Mouse (Mus musculus) olfactory bulb, adult 2 months (tissue): ENCODE data around the gene St6galnac3. TPM values are rescaled to one million over a fixed set of nuclear protein-coding genes. Genes with fewer than 3 reads are reported as not detected.
A peak's percentile ranks its signal among the peaks of the same experiment; 100 is the strongest.

Source experiments
- H3K27ac ChIP-seq: fragments of 200-500 bp; 2 replicates; pipeline ENCODE4 v1.5.1; 2012; ENCODE audit warnings: low read depth, low read length; ENCODE audit not compliant: insufficient read depth
- H3K4me1 ChIP-seq: fragments of 200-500 bp; 2 replicates; pipeline ENCODE4 v1.6.1; 2012; ENCODE audit warnings: low read length; ENCODE audit not compliant: control insufficient read depth, insufficient read depth
- H3K4me3 ChIP-seq: fragments of 200-500 bp; 2 replicates; pipeline ENCODE4 v1.5.1; 2012; ENCODE audit warnings: mild to moderate bottlenecking, low read depth, low read length, moderate library complexity; ENCODE audit not compliant: insufficient read depth
- CTCF ChIP-seq: fragments of 200-500 bp; IDR thresholded peaks from 2 replicates; pipeline ENCODE4 v1.5.1; 2012; ENCODE audit warnings: low read depth, mild to moderate bottlenecking, low read length, moderate library complexity; ENCODE audit not compliant: insufficient read depth
- POLR2A ChIP-seq: fragments of 200-500 bp; IDR thresholded peaks from 2 replicates; pipeline ENCODE4 v1.6.1; 2012; ENCODE audit warnings: mild to moderate bottlenecking, low read depth, low read length, moderate library complexity; ENCODE audit not compliant: insufficient read depth
- WGBS: fragments of 180-500 bp; shearing (Covaris S2); methylation state at CpG from one replicate; pipeline ENCODE4 v1.1.7; 2018; 5-methylcytosine and 5-hydroxymethylcytosine counted together
- polyA plus RNA-seq: library from polyadenylated mRNA; stranded (reverse); fragments of >200 nt; gene quantifications from 2 replicates; pipeline ENCODE4 v1.2.4, GENCODE M21; 2012; ENCODE audit warnings: low replicate concordance; ENCODE audit not compliant: missing spikeins, insufficient read depth, insufficient read length

St6galnac3 gene
- polyA plus RNA-seq, 1 experiment: not detected

GRCm38 (mm10) chr3:153512545-153512944 lies 212.4 kb downstream of the St6galnac3 start:
- H3K4me3 ChIP-seq: no peak overlapping the region
- WGBS: 84% methylated on average over 6 of the region's 6 CpGs
- TF ChIP-seq POLR2A (no peak), CTCF (no peak)
- no peak overlapping the region for H3K27ac ChIP-seq
- peaks cover 15% of the 10 kb centered on the region for H3K4me1 ChIP-seq

- TF ChIP-seq POLR2A: no peak
- H3K4me3 ChIP-seq: no peak overlapping the region
- WGBS: 56% methylated on average over 7 of the region's 7 CpGs
- H3K27ac ChIP-seq: no peak overlapping the region
- H3K4me1 ChIP-seq: peaks cover 15% of the 10 kb centered on the region
Observed at GRCm38 (mm10) chr3:153511151-153511580, 213.8 kb downstream of the St6galnac3 start.

DNA sequence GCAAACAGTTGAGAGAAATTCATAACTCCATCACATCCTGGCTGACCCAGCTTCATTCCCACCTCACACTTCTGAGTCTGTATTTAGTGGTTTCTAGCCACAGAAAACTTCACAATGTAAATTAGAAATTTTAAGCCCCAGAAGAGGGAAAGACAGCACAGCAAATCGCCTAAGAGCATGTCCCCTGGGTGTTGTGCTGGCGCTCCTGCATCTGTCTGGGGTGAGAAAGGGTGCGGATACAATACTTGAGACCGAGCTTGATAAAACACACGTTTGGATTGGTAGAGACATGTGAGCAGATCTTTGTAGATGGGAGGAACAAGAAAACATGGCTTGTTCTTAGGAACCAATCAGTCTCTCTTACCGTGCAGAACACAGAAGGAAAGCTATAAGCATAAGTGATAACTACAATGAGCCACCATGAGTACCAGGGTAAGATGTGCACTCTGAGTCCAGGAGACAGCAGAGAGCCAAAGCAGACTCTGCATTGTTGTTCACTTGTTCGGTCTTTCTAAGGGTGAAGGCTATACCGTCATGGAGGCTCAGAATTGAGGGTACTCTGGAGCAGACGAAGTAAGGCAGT lies 214.8 kb downstream of the St6galnac3 start:
- WGBS: 75% methylated on average over 9 of the region's 9 CpGs
- H3K4me3 ChIP-seq: no peak overlapping the region
- peaks cover 15% of the 10 kb centered on the region for H3K4me1 ChIP-seq
- TF ChIP-seq POLR2A (no peak), CTCF (no peak)
- H3K27ac ChIP-seq: no peak overlapping the region

DNA sequence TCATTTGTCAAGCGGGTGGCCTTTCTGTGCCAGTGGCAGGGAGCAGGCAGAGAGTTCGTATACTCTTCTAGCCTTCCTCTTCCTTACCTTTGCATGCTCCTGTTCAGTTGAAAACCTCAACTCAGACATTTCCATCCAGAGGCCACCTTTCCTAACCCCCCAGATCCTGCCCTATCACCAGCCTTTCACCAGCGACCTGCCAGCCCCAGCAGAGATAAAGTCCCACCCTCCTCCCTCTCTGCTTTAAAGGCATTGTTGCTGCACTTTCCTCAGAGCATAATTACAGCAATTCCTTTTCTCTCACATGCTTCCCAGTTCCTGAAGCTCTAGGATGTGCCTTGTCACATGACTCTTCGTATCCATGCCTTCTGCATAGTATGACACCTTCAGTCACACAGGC lies 215.3 kb downstream of the St6galnac3 start:
- 56% methylated on average over 4 of the region's 4 CpGs for WGBS
- H3K4me1 ChIP-seq: peaks cover 15% of the 10 kb centered on the region
- H3K4me3 ChIP-seq: no peak overlapping the region
- H3K27ac ChIP-seq: no peak overlapping the region
- TF ChIP-seq CTCF (no peak), POLR2A (no peak)

- no peak overlapping the region for H3K4me3 ChIP-seq
- H3K27ac ChIP-seq: no peak overlapping the region
- WGBS: 93% methylated on average over 3 of the region's 3 CpGs
- TF ChIP-seq POLR2A (no peak), CTCF (no peak)
- H3K4me1 ChIP-seq: peaks cover 15% of the 10 kb centered on the region
Observed at GRCm38 (mm10) chr3:153509029-153509428, 215.9 kb downstream of the St6galnac3 start.

- no peak overlapping the region for H3K27ac ChIP-seq
- H3K4me1 ChIP-seq: peaks cover 15% of the 10 kb centered on the region
- no peak overlapping the region for H3K4me3 ChIP-seq
- WGBS: 82% methylated on average over 2 of the region's 2 CpGs
- TF ChIP-seq CTCF (no peak), POLR2A (no peak)
Observed at GRCm38 (mm10) chr3:153508592-153508991, 216.4 kb downstream of the St6galnac3 start.

- Histone ChIP-seq H3K4me1 (peaks cover 13% of the 10 kb centered on the region), H3K4me3 (no peak overlapping the region), H3K27ac (no peak overlapping the region)
- WGBS: 95% methylated on average over 2 of the region's 2 CpGs
- TF ChIP-seq POLR2A: no peak
- no peak for TF ChIP-seq CTCF
Observed at GRCm38 (mm10) chr3:153507599-153507998, 217.4 kb downstream of the St6galnac3 start.

GRCm38 (mm10) chr3:153502488-153502887 lies 222.5 kb downstream of the St6galnac3 start:
- WGBS: 92% methylated on average over 4 of the region's 4 CpGs
- H3K4me1 ChIP-seq: no peaks in the 10 kb centered on the region
- no peak for TF ChIP-seq CTCF
- no peak for TF ChIP-seq POLR2A
- H3K4me3 ChIP-seq: no peak overlapping the region
- no peak overlapping the region for H3K27ac ChIP-seq

DNA sequence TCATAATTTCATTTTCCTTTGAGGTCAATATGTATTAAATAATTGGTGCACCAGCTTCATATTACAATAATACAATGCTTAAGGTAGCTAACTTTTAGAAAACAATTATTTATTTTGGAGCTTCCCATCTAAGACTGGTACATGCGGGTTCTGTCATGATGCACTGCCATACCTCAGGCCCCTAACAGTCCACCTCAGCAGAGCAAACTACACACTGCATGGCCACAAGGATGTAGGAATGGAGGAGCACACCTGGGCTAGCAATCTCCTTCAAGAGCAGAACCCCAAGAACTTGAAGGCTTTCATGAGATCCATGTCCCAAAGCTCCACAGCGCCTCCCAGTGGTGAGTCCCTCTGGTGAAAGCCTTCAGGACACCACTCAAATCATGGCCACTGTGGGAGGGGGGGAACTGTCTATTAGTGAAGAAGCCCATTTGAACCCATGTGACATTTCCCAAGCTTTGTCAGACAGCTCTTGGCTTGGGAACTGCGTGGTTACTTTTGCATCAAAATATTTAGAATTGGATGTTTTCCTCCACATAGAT lies 223.6 kb downstream of the St6galnac3 start:
- TF ChIP-seq CTCF: peak; percentile 58; the same call in 1 of the 2 replicates
- no peak for TF ChIP-seq POLR2A
- H3K27ac ChIP-seq: no peak overlapping the region
- H3K4me3 ChIP-seq: no peak overlapping the region
- no peaks in the 10 kb centered on the region for H3K4me1 ChIP-seq
- 65% methylated on average over 3 of the region's 3 CpGs for WGBS
